Mouse (Mus musculus): ENCODE measurements at regions not wholly inside any gene's neighbourhood (a gene's known extent, or its start where the extent isn't known, plus 50 kb on each side); places are given as distances from the start of the nearest gene placed in this dataset.

DNA sequence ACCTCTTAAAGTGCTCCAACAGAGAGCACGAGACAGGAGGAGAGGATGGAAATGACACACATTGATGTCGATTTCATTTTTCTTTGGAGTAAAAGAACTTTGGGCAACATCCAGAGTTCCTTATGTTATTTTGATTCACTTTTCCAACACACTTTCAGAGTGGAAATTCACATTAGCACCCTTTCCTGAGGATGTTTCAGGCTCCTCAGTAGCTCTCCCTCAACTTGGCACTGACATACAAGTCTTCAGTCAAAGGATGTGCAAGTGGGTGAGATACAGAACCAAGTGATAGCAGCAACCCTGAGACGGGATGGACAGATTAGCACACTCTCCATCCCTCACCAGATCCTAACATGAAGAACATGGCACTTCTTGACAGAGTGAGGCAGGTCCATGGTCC, 60.0 kb upstream of the Tmem108 start:
- dilution Hi-C loops (cut with MboI; ENCODE audit: extremely low pct_ligation_motif_present, extremely low pct_unique_long_range_greater_than_20kb, low sequenced_read_pairs): no loop called here
- Histone ChIP-seq H3K27me3 (replicated peaks) (peaks cover 6% of the 10 kb centered on the region), H3K9me3 (replicated peaks; ENCODE audit: low read length) (no peaks in the 10 kb centered on the region), H3K79me2 (replicated peaks; ENCODE audit: control insufficient read depth, extremely low read depth, insufficient read depth, poor library complexity, severe bottlenecking) (no peaks in the 10 kb centered on the region), H3K4me2 (ENCODE audit: insufficient read depth, low read depth, poor library complexity, severe bottlenecking) (no peak overlapping the region), H3K9ac (ENCODE audit: insufficient read depth, low read depth) (no peak overlapping the region), H3K4me3 (replicated peaks in 1 of 3; ENCODE audit: low read depth in 2 of 3, low read length in 2 of 3, poor library complexity in 1 of 3) (no peak overlapping the region), H3K36me3 (replicated peaks in 1 of 2; ENCODE audit: control insufficient read depth in 1 of 2, insufficient read depth in 1 of 2, low read length in 1 of 2) (no peaks in the 10 kb centered on the region), H3K4me1 (ENCODE audit: control insufficient read depth in 1 of 2, insufficient read depth in 2 of 2) (no peaks in the 10 kb centered on the region), H3K27ac (ENCODE audit: insufficient read depth, low read depth) (no peak overlapping the region)
- TF ChIP-seq ETS1 (conservative IDR thresholded peaks at IDR 0.05; ENCODE audit: low read depth, low read length): no peak
- no peak for TF ChIP-seq USF1 (IDR thresholded peaks at IDR 0.05; ENCODE audit: low read depth, low read length)
- in situ Hi-C loops (cut with MboI; ENCODE audit: low pct_ligation_motif_present, low pct_unique_long_range_greater_than_20kb, low sequenced_read_pairs): no loop called here
- DNase-seq (ENCODE audit: extremely low read depth): no peak

GRCm38 (mm10) chr9:103823491-103823890, 61.9 kb upstream of the Tmem108 start:
- in situ Hi-C loops (cut with MboI; ENCODE audit: low pct_ligation_motif_present, low pct_unique_long_range_greater_than_20kb, low sequenced_read_pairs): no loop called here
- TF ChIP-seq POLR2AphosphoS2 (IDR thresholded peaks at IDR 0.05; ENCODE audit: low read depth, low read length) (no peak), ZNF384 (IDR thresholded peaks at IDR 0.05; ENCODE audit: low read depth, low read length) (no peak), HCFC1 (IDR thresholded peaks at IDR 0.05; ENCODE audit: low read depth, low read length) (no peak), MYC (IDR thresholded peaks at IDR 0.05; ENCODE audit: low read depth, low read length) (no peak), E2F4 (IDR thresholded peaks at IDR 0.05; ENCODE audit: insufficient replicate concordance, low read depth, low read length) (no peak), CHD1 (IDR thresholded peaks at IDR 0.05; ENCODE audit: low read depth, low read length) (no peak), EP300 (IDR thresholded peaks at IDR 0.05; ENCODE audit: low read length) (no peak), ZC3H11A (IDR thresholded peaks at IDR 0.05; ENCODE audit: low read depth, low read length) (no peak), ETS1 (conservative IDR thresholded peaks at IDR 0.05; ENCODE audit: low read depth, low read length) (no peak), SIN3A (IDR thresholded peaks at IDR 0.05; ENCODE audit: low read length) (no peak), TCF12 (IDR thresholded peaks at IDR 0.05; ENCODE audit: low read depth, low read length) (no peak), MAFK (IDR thresholded peaks at IDR 0.05; ENCODE audit: insufficient replicate concordance, low read length) (no peak), CHD2 (IDR thresholded peaks at IDR 0.05; ENCODE audit: low read length) (no peak), TBP (conservative IDR thresholded peaks at IDR 0.05; ENCODE audit: low read depth, low read length) (no peak), ELF1 (IDR thresholded peaks at IDR 0.05; ENCODE audit: low read depth, low read length) (no peak), GABPA (IDR thresholded peaks at IDR 0.05; ENCODE audit: insufficient replicate concordance, low read depth, low read length) (no peak)
- H3K9ac ChIP-seq (ENCODE audit: insufficient read depth, low read depth): no peak overlapping the region

More at GRCm38 (mm10) chr9:103823491-103823890, 61.9 kb upstream of the Tmem108 start:
- dilution Hi-C loops (cut with MboI; ENCODE audit: extremely low pct_ligation_motif_present, extremely low pct_unique_long_range_greater_than_20kb, low sequenced_read_pairs): no loop called here
- H3K4me2 ChIP-seq (ENCODE audit: insufficient read depth, low read depth, poor library complexity, severe bottlenecking): no peak overlapping the region
- H3K27me3 ChIP-seq (replicated peaks): peaks cover 1% of the 10 kb centered on the region
- no peaks in the 10 kb centered on the region for H3K36me3 ChIP-seq (replicated peaks in 1 of 2; ENCODE audit: control insufficient read depth in 1 of 2, insufficient read depth in 1 of 2, low read length in 1 of 2)
- no peaks in the 10 kb centered on the region for H3K79me2 ChIP-seq (replicated peaks; ENCODE audit: control insufficient read depth, extremely low read depth, insufficient read depth, poor library complexity, severe bottlenecking)
- no peak overlapping the region for H3K27ac ChIP-seq (ENCODE audit: insufficient read depth, low read depth)
- no peak overlapping the region for H3K4me3 ChIP-seq (replicated peaks in 1 of 3; ENCODE audit: low read depth in 2 of 3, low read length in 2 of 3, poor library complexity in 1 of 3)
- H3K9me3 ChIP-seq (replicated peaks; ENCODE audit: low read length): peaks cover 3% of the 10 kb centered on the region
- no peaks in the 10 kb centered on the region for H3K4me1 ChIP-seq (ENCODE audit: control insufficient read depth in 1 of 2, insufficient read depth in 2 of 2)
- no peak for DNase-seq (ENCODE audit: extremely low read depth)
